Mouse (Mus musculus): ENCODE results near the gene Hus1. TPM values are rescaled to one million over a fixed set of nuclear protein-coding genes. Genes with fewer than 3 reads are reported as not detected.

The Hus1 gene
- polyA plus RNA-seq, 1 experiment = 4.1 TPM

GRCm38 (mm10) chr11:9046546-9046945 lies 35.6 kb upstream of the Hus1 start:
- Histone ChIP-seq H3K79me2 (ENCODE audit: control insufficient read depth, insufficient read depth) (no peaks in the 10 kb centered on the region), H3K4me3 (no peak overlapping the region), H3K4me2 (ENCODE audit: low read depth) (no peak overlapping the region), H3ac (ENCODE audit: control insufficient read depth, insufficient read length) (no peak overlapping the region), H3K36me3 (ENCODE audit: control insufficient read depth, insufficient read depth) (no peaks in the 10 kb centered on the region), H3K27me3 (ENCODE audit: control insufficient read depth, insufficient read depth, insufficient read length) (peaks cover 17% of the 10 kb centered on the region)
- TF ChIP-seq E2F4 (IDR thresholded peaks at IDR 0.05; ENCODE audit: insufficient read depth) (no peak), MAX (IDR thresholded peaks at IDR 0.05; ENCODE audit: low read depth) (no peak), MYOD1 (IDR thresholded peaks at IDR 0.05; ENCODE audit: control insufficient read depth in 1 of 3, insufficient read length in 2 of 3, low read depth in 2 of 3) (no peak), CEBPB (IDR thresholded peaks at IDR 0.05; ENCODE audit: insufficient read depth, poor library complexity, severe bottlenecking) (no peak), POLR2A (IDR thresholded peaks at IDR 0.05; ENCODE audit: insufficient read length, low read depth) (no peak), TCF12 (IDR thresholded peaks at IDR 0.05; ENCODE audit: insufficient read depth, poor library complexity, severe bottlenecking) (no peak), REST (IDR thresholded peaks at IDR 0.05; ENCODE audit: insufficient read depth, insufficient read length) (no peak), SRF (IDR thresholded peaks at IDR 0.05; ENCODE audit: control insufficient read depth, insufficient read length, low read depth) (no peak), MYOG (IDR thresholded peaks at IDR 0.05; ENCODE audit: control insufficient read depth in 1 of 3, insufficient read depth in 1 of 3, insufficient read length in 2 of 3, low read depth in 2 of 3) (no peak), USF1 (IDR thresholded peaks at IDR 0.05; ENCODE audit: low read depth) (no peak), POLR2AphosphoS2 (IDR thresholded peaks at IDR 0.05; ENCODE audit: insufficient read length, low read depth) (no peak), TCF3 (IDR thresholded peaks at IDR 0.05; ENCODE audit: insufficient read length, low read depth) (no peak)

DNA sequence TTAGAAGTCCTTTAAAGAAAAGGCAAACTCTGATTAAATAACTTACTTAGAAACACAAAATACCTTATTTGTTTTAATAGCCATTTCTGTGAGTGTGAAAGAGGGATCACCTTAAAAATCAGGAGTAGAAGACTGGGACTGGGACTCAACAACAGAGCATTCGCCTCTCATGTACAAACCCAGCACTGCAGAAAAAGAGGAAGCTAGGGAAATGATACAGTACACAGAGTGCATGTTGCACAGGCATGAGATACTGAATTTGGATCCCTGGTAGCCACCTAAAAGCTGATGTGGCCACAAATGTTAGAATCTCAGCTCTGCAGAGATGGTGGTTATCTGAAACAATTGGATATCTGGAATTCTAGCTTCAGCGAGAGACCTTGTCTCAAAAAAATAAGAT lies 20.5 kb upstream of the Hus1 start:
- Histone ChIP-seq H3K4me3 (no peak overlapping the region), H3K4me2 (ENCODE audit: low read depth) (no peak overlapping the region), H3ac (ENCODE audit: control insufficient read depth, insufficient read length) (no peak overlapping the region), H3K79me2 (ENCODE audit: control insufficient read depth, insufficient read depth) (no peaks in the 10 kb centered on the region), H3K36me3 (ENCODE audit: control insufficient read depth, insufficient read depth) (no peaks in the 10 kb centered on the region), H3K27me3 (ENCODE audit: control insufficient read depth, insufficient read depth, insufficient read length) (peaks cover 7% of the 10 kb centered on the region)
- TF ChIP-seq TCF12 (IDR thresholded peaks at IDR 0.05; ENCODE audit: insufficient read depth, poor library complexity, severe bottlenecking) (no peak), E2F4 (IDR thresholded peaks at IDR 0.05; ENCODE audit: insufficient read depth) (no peak), MYOG (IDR thresholded peaks at IDR 0.05; ENCODE audit: control insufficient read depth in 1 of 3, insufficient read depth in 1 of 3, insufficient read length in 2 of 3, low read depth in 2 of 3) (no peak), REST (IDR thresholded peaks at IDR 0.05; ENCODE audit: insufficient read depth, insufficient read length) (no peak), MAX (IDR thresholded peaks at IDR 0.05; ENCODE audit: low read depth) (no peak), CEBPB (IDR thresholded peaks at IDR 0.05; ENCODE audit: insufficient read depth, poor library complexity, severe bottlenecking) (no peak), SRF (IDR thresholded peaks at IDR 0.05; ENCODE audit: control insufficient read depth, insufficient read length, low read depth) (no peak), POLR2A (IDR thresholded peaks at IDR 0.05; ENCODE audit: insufficient read length, low read depth) (no peak), USF1 (IDR thresholded peaks at IDR 0.05; ENCODE audit: low read depth) (no peak), MYOD1 (IDR thresholded peaks at IDR 0.05; ENCODE audit: control insufficient read depth in 1 of 3, insufficient read length in 2 of 3, low read depth in 2 of 3) (no peak), TCF3 (IDR thresholded peaks at IDR 0.05; ENCODE audit: insufficient read length, low read depth) (no peak), POLR2AphosphoS2 (IDR thresholded peaks at IDR 0.05; ENCODE audit: insufficient read length, low read depth) (no peak)

DNA sequence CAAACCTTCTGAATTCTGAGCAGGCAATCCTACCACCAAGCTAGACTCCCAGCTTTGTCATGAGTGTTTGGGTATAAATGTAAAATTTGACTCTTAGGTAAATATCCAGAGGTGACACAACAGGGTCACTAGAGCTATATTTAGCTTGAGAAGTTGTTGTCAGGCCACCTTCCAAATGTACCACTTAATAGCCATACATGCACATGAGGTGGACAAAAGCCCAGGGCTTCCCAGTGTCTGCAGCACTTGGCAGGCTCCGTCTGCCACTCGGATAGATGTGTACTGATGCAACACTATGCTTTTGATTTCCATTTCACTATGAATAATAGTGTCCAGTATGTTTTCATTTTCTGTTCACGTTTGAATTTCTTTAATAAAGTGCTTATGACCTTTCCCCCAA lies 14.2 kb upstream of the Hus1 start:
- TF ChIP-seq TCF12 (IDR thresholded peaks at IDR 0.05; ENCODE audit: insufficient read depth, poor library complexity, severe bottlenecking) (no peak), USF1 (IDR thresholded peaks at IDR 0.05; ENCODE audit: low read depth) (no peak), SRF (IDR thresholded peaks at IDR 0.05; ENCODE audit: control insufficient read depth, insufficient read length, low read depth) (no peak), TCF3 (IDR thresholded peaks at IDR 0.05; ENCODE audit: insufficient read length, low read depth) (no peak), MYOD1 (IDR thresholded peaks at IDR 0.05; ENCODE audit: control insufficient read depth in 1 of 3, insufficient read length in 2 of 3, low read depth in 2 of 3) (no peak), MYOG (IDR thresholded peaks at IDR 0.05; ENCODE audit: control insufficient read depth in 1 of 3, insufficient read depth in 1 of 3, insufficient read length in 2 of 3, low read depth in 2 of 3) (no peak)
- no peak overlapping the region for H3K4me2 ChIP-seq (ENCODE audit: low read depth)
- no peaks in the 10 kb centered on the region for H3K79me2 ChIP-seq (ENCODE audit: control insufficient read depth, insufficient read depth)
- no peaks in the 10 kb centered on the region for H3K36me3 ChIP-seq (ENCODE audit: control insufficient read depth, insufficient read depth)
- H3K27me3 ChIP-seq (ENCODE audit: control insufficient read depth, insufficient read depth, insufficient read length) = peaks cover 7% of the 10 kb centered on the region
- H3K4me3 ChIP-seq = no peak overlapping the region
- no peak overlapping the region for H3ac ChIP-seq (ENCODE audit: control insufficient read depth, insufficient read length)

GRCm38 (mm10) chr11:9024782-9025181 lies 13.8 kb upstream of the Hus1 start:
- no peaks in the 10 kb centered on the region for H3K79me2 ChIP-seq (ENCODE audit: control insufficient read depth, insufficient read depth)
- H3K4me2 ChIP-seq (ENCODE audit: low read depth) = no peak overlapping the region
- no peaks in the 10 kb centered on the region for H3K36me3 ChIP-seq (ENCODE audit: control insufficient read depth, insufficient read depth)
- peaks cover 7% of the 10 kb centered on the region for H3K27me3 ChIP-seq (ENCODE audit: control insufficient read depth, insufficient read depth, insufficient read length)
- H3ac ChIP-seq (ENCODE audit: control insufficient read depth, insufficient read length) = no peak overlapping the region
- no peak overlapping the region for H3K4me3 ChIP-seq
- TF ChIP-seq REST (IDR thresholded peaks at IDR 0.05; ENCODE audit: insufficient read depth, insufficient read length) (no peak), MYOD1 (IDR thresholded peaks at IDR 0.05; ENCODE audit: control insufficient read depth in 1 of 3, insufficient read length in 2 of 3, low read depth in 2 of 3) (no peak), TCF3 (IDR thresholded peaks at IDR 0.05; ENCODE audit: insufficient read length, low read depth) (no peak)

DNA sequence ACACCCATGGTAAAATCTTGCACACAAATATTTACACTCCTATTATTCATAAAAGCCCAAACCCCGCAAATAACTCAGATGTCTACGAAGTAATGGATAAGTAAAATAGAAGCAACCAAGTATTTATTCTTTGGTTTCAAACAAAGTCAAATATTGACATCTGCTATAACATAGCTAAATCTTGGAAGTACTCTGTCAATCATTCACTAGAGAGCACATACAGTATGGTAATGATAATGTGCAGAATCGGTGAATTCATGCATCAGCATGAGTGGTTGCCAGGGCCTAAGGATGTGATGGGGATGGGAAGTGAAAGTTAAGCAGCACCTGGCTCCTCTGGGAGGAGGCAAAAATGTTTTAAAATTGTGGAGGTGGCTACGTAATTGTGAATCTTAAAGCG lies 9.2 kb upstream of the Hus1 start:
- Histone ChIP-seq H3K4me2 (ENCODE audit: low read depth) (no peak overlapping the region), H3K4me3 (no peak overlapping the region), H3ac (ENCODE audit: control insufficient read depth, insufficient read length) (no peak overlapping the region), H3K79me2 (ENCODE audit: control insufficient read depth, insufficient read depth) (no peaks in the 10 kb centered on the region), H3K27me3 (ENCODE audit: control insufficient read depth, insufficient read depth, insufficient read length) (no peaks in the 10 kb centered on the region), H3K36me3 (ENCODE audit: control insufficient read depth, insufficient read depth) (no peaks in the 10 kb centered on the region)
- TF ChIP-seq MYOG (IDR thresholded peaks at IDR 0.05; ENCODE audit: control insufficient read depth in 1 of 3, insufficient read depth in 1 of 3, insufficient read length in 2 of 3, low read depth in 2 of 3) (no peak), E2F4 (IDR thresholded peaks at IDR 0.05; ENCODE audit: insufficient read depth) (no peak), TCF12 (IDR thresholded peaks at IDR 0.05; ENCODE audit: insufficient read depth, poor library complexity, severe bottlenecking) (no peak), MYOD1 (IDR thresholded peaks at IDR 0.05; ENCODE audit: control insufficient read depth in 1 of 3, insufficient read length in 2 of 3, low read depth in 2 of 3) (no peak), TCF3 (IDR thresholded peaks at IDR 0.05; ENCODE audit: insufficient read length, low read depth) (no peak), USF1 (IDR thresholded peaks at IDR 0.05; ENCODE audit: low read depth) (no peak), CEBPB (IDR thresholded peaks at IDR 0.05; ENCODE audit: insufficient read depth, poor library complexity, severe bottlenecking) (no peak), REST (IDR thresholded peaks at IDR 0.05; ENCODE audit: insufficient read depth, insufficient read length) (no peak), MAX (IDR thresholded peaks at IDR 0.05; ENCODE audit: low read depth) (no peak), POLR2A (IDR thresholded peaks at IDR 0.05; ENCODE audit: insufficient read length, low read depth) (no peak)

Measured in myocyte (in vitro differentiated cells).